Mouse (Mus musculus): ENCODE data around the gene Ptpn18.

GRCm38 (mm10) chr1:34478891-34479655, 19.5 kb downstream of the Ptpn18 start:
- TF ChIP-seq CTCF (IDR thresholded peaks at IDR 0.05; ENCODE audit: low read depth): no peak
- no peak for TF ChIP-seq EP300 (IDR thresholded peaks at IDR 0.05; ENCODE audit: low read depth)

All from liver, postnatal 0 days (tissue).